Mouse (Mus musculus) spleen, postnatal 4 days (tissue): Measurements from ENCODE around the gene Zfp423.
A peak's percentile ranks its signal among the peaks of the same experiment; 100 is the strongest.

Experiments used
- DNase-seq, 2 experiments: peaks; one replicate each; pipeline ENCODE4 v3.0.0; 2022; ENCODE audit warnings: low spot score in 2 of 2

Gene Zfp423

GRCm38 (mm10) chr8:87745125-87745698 lies 214.2 kb downstream of the Zfp423 start:
- DNase-seq = no peak

DNA sequence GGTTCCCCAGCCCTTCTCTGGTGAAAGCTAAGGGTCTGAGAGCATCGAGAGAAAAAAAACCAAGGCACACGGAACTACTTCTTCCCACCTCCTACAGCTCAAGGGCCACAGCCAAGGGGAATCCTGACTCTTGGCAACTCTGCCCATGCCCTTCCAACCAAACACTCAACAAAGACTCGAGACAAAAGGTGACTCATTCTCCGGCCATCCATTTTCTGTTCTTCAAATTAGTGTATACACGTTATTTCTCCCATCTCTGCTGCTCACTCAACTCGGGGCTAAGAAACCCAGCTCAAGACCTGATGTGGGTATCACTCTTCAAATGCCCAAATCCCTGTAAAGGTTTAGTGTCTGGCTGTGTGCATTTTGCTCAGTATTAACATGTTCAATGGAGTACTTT lies 214.8 kb downstream of the Zfp423 start:
- no peak for DNase-seq

DNA sequence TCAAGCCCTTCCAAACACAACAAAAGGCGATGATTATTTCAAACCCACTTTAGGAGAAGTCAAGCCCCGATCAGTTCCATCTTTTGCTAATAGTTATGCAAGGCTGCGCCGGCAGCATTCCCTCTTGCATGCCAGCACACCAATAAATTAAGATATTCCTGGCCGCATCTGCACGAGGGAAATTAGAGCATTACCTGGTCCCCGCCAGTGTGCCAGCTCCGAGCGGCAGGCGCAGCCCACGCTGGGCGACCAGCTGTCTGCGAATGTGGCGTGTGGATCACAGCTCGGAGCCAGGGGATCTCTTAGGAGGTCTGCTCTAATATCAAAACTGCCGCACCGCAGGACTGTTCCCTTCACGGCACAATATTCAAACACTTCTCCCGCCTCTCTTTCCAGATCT lies 217.4 kb downstream of the Zfp423 start:
- DNase-seq = no peak

- no peak for DNase-seq
Measured at GRCm38 (mm10) chr8:87740946-87741530, 218.4 kb downstream of the Zfp423 start.

GRCm38 (mm10) chr8:87737900-87738299 lies 221.5 kb downstream of the Zfp423 start:
- DNase-seq = no peak

GRCm38 (mm10) chr8:87734902-87735301 lies 224.5 kb downstream of the Zfp423 start:
- DNase-seq = no peak

DNA sequence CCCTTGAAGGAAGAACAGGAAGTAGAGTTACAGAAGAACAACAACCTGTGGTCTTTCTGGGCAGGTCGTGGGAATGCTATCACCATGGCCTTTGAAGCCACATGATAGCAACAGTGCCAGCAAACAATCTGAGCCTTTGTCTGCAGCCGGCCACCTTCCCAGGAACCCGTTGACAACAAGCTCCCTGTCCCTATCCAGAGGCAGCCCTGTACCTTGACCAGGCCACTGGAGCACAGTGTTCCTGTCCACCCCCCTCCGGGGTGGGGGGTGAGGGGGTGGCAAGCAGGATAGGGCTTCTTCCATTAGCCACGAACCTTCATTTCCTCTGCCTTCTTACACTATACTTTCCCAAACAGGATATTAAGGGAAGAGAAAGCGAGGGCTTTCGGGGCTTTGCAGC lies 224.9 kb downstream of the Zfp423 start:
- no peak for DNase-seq

- DNase-seq = no peak
Measured at GRCm38 (mm10) chr8:87731062-87731461, 228.3 kb downstream of the Zfp423 start.

DNA sequence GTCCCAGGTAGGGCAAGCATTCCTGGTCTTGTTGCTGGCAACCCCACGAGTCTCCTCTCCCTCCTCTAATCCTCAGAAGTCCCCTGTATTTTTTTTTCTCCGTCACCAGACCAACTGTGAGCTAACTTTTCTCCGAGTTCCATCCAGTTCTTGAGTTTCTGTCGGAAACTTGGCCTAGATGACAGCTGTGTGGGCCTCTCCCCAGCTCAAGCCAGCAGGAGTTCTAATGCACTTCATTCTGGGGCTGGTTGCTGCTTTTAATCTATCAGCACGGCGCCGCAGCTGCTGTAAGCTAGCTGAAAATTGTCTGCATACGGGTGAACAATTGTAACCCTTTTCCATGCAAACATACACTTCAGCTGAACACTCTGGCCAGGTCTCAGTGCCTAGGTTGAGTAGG lies 236.4 kb downstream of the Zfp423 start:
- no peak for DNase-seq

DNA sequence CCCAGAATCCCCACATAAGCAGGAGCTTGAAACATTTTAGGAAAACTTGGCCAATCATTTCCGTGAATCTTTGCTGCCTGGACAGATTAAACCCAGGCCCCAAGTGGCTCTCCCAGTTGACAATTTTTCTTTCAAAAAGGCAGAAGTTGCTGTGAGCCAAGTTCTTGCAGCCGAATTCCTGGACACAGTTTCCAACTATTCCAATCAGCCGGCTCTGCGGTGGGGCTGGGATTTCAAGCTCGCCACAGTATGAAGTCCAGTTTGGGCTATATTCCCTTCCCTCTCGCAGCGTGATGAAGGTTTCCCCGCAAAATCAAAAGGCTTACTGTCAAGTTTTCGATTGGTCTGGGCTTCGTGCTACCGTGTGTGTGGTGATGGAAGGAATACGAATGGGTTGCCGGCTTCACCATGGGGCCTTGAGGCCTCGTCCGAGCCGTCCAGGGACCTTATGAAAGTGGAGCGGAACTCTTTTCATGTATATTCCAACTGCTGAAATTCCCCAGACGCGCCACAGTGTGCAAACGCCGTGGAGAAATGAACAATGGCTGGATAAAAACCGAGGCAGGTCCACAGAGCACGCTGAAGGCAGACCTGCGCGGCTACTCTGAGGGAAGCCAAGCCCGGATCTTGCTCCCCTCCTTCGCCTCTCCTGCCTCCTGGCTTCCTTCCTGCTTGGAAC lies 240.1 kb downstream of the Zfp423 start:
- no peak for DNase-seq

DNA sequence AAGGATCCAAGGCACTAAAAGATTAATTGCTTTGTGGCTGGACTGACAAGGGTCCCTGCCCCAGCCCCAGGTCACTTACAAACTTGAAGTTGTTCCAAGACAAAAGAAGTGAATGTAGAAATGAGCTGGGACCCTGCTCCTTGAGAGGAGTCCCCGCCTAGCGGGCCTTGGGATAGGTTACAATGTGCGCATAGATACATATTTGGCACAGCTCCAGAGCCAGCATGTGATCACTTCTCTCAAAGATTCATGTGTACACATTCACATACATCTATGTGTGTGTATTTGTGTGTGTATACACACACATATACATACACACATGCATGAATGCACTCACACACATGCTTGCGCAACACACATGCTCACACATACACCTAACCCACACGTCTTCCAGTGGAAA lies 241.9 kb downstream of the Zfp423 start:
- DNase-seq = no peak

GRCm38 (mm10) chr8:87716726-87717248 lies 242.6 kb downstream of the Zfp423 start:
- DNase-seq = no peak

- DNase-seq = peak; percentile 46 to 82
Measured at GRCm38 (mm10) chr8:87715731-87716682, 243.4 kb downstream of the Zfp423 start.

DNA sequence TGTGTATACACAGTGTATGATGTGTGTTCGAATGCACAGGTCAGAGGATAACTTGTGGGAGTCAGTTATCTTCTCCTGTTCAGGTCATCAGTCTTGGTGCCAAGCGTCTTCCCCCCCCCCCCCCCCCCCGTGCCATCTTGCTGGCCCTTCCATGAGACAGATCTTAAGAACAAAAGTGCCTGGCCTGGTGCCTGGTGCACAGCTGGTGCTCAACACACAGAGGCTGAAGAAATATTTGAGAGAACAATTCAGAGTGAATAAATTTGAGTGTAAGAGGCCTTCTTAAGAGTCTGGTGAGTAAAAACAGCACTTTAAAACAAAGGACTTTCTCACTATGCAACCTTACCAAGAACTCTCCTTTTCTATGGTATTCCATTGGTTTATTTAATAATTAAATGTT lies 245.4 kb downstream of the Zfp423 start:
- DNase-seq = no peak

- no peak for DNase-seq
Measured at GRCm38 (mm10) chr8:87711955-87712354, 247.4 kb downstream of the Zfp423 start.

DNA sequence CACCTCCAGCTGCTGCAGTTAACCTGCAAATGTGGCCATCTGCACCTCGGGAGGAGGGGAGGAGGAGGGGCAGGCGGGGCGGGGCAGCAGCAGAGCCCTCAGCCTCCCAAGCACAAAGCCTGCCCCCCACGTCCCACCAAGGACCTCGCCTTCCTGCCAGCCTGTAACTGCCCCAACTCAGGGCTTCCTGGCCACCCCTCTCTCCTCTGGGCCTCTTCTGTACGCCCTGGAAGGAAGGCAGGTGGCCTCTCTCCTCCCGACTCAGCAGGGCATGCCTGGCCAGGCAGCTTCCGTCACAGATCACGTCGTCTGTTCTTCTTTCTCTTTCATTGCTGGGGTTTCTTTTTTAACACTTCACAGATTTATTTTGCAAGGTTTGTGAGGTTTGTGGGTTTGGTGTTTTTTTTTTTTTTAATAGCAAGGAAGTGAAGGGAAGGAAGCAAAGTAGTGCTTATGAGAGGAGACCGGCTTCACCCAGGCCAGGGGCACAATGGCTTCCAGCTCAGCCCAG lies 251.2 kb downstream of the Zfp423 start:
- peak in 1 of 2 experiments; percentile 27 for DNase-seq

DNA sequence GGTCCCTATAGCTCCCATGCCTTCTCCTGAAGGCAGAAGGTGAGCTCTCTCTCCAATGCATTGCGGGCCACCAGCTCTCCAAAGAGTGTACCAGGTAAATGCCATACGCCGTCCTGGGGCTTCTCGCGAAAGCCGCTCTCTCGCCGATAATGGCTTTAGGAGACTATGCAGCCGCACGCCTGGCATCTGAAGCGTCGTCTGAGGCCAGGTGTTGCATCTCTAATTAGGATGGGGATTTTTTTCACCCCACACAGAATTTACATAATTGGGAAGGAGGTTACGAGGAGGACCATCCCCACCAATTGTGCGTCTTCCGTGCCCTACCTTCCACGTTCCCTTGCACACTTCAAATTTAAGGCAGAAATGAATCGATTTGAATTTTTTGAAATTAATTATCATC lies 252.2 kb downstream of the Zfp423 start:
- DNase-seq = no peak

- no peak for DNase-seq
Measured at GRCm38 (mm10) chr8:87704756-87705155, 254.6 kb downstream of the Zfp423 start.

DNA sequence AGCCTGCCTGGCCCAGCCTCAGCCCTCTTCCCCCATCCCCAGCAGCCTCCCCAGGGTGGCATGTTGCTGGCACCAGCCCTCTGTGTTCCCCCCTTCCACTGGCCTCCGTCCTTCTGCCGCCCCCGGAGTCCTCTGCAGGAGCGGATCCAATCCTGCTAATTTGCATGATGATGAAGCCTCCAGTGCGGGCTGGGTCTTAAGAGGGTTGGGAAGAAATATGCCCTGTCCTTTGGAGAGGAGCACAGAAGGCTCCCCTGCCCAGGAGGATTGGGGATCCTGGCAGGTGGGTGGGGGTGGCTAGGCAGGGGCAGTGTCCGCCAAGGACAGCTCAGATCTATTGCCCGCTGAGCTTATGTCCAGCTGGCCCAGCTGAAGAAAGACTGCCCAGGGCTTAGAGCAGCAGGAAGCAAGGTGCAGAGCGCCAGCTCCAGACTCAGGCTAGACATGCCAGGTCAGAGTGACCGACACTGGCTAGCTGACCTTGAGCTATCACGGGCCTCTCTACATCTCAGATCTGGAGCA lies 256.5 kb downstream of the Zfp423 start:
- no peak for DNase-seq

DNA sequence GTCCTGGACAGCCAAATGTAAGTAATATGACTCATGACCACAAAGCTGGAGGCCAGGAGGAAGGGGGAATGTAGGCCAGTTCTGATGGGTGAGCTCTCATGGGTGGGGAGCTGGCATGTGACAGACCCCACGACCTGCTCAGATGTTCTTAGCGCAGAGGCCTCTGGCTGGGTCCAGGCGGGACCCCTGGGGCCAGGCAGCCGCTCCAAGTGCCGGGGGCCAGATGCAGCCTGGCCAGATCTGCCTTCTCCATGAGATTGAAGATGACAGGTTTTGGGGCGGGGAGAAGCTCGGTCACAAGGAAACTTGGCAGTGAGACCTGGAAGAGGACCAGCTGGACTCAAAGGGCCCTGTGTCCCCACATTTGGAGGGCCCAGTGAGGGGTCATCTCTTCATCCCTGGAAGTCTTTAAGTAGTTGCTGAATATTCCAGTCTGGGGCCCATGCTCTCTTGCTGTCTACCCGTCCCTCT lies 257.3 kb downstream of the Zfp423 start:
- DNase-seq = no peak

GRCm38 (mm10) chr8:87701583-87701982 lies 257.8 kb downstream of the Zfp423 start:
- no peak for DNase-seq
